Mouse (Mus musculus) cerebellum, adult 2 months (tissue): Measurements from ENCODE around the gene Morn1.

Experiments
- CTCF ChIP-seq: fragments of 200-500 bp; IDR thresholded peaks from 2 replicates; pipeline ENCODE4 v1.5.1; 2011; ENCODE audit warnings: low read depth, mild to moderate bottlenecking, control low read depth, low read length, moderate library complexity, borderline replicate concordance; ENCODE audit not compliant: insufficient read depth
- POLR2A ChIP-seq: fragments of 200-500 bp; IDR thresholded peaks from 2 replicates; pipeline ENCODE4 v1.6.1; 2011; ENCODE audit warnings: low read length, control low read depth, borderline replicate concordance; ENCODE audit not compliant: insufficient read depth

GRCm38 (mm10) chr4:155163320-155163651 is 76.9 kb downstream of the Morn1 start:
- no peak for TF ChIP-seq CTCF
- TF ChIP-seq POLR2A, result no peak
